Mouse (Mus musculus) stomach, postnatal 0 days (tissue): ENCODE data around the gene Npy. TPM values are rescaled to one million over a fixed set of nuclear protein-coding genes. Genes with fewer than 3 reads are reported as not detected.
A peak's percentile ranks its signal among the peaks of the same experiment; 100 is the strongest.

Experiments used
- ATAC-seq: fragments of 200-750 bp; cut with Nextera tagmentation; 2 replicates; pipeline ENCODE4 v1.8.0; 2017; ENCODE audit not compliant: low FRiP score, low TSS enrichment
- DNase-seq: peaks from one replicate; pipeline ENCODE4 v3.0.0-alpha.2; 2016; ENCODE audit warnings: low spot score
- H3K27ac ChIP-seq: fragments of 300-500 bp; sonication (generic); replicated peaks from 2 replicates; pipeline ENCODE4 v1.5.1; 2014; ENCODE audit warnings: mild to moderate bottlenecking, control low read depth
- H3K27me3 ChIP-seq: fragments of 300-500 bp; sonication (generic); 2 replicates; pipeline ENCODE4 v1.6.1; 2014; ENCODE audit warnings: low read length; ENCODE audit not compliant: control insufficient read depth, insufficient read depth
- H3K36me3 ChIP-seq: fragments of 300-500 bp; sonication (generic); 2 replicates; pipeline ENCODE4 v1.6.1; 2014; ENCODE audit warnings: low read length, mixed read lengths; ENCODE audit not compliant: control insufficient read depth, insufficient read depth
- H3K4me1 ChIP-seq: fragments of 300-500 bp; sonication (generic); replicated peaks from 2 replicates; pipeline ENCODE4 v1.6.1; 2014; ENCODE audit warnings: antibody characterized with exemption; ENCODE audit not compliant: control insufficient read depth, insufficient read depth
- H3K4me2 ChIP-seq: fragments of 300-500 bp; sonication (generic); replicated peaks from 2 replicates; pipeline ENCODE4 v1.6.1; 2014; ENCODE audit warnings: low read depth, mild to moderate bottlenecking, control low read depth, moderate library complexity
- H3K4me3 ChIP-seq: fragments of 300-500 bp; sonication (generic); 2 replicates; pipeline ENCODE4 v1.5.1; 2014; ENCODE audit warnings: low read depth, low read length, control low read depth
- H3K9ac ChIP-seq: fragments of 300-500 bp; sonication (generic); 2 replicates; pipeline ENCODE4 v1.6.1; 2014; ENCODE audit warnings: mild to moderate bottlenecking, low read length, control low read depth, mixed read lengths
- H3K9me3 ChIP-seq: fragments of 300-500 bp; sonication (generic); 2 replicates; pipeline ENCODE4 v1.6.1; 2016; ENCODE audit warnings: low read length; ENCODE audit not compliant: control insufficient read depth
- CTCF ChIP-seq: IDR thresholded peaks from 2 replicates; pipeline ENCODE4 v1.5.1; 2016; ENCODE audit warnings: antibody characterized with exemption, low read depth, mild to moderate bottlenecking, moderate library complexity
- EP300 ChIP-seq: optimal IDR thresholded peaks from 2 replicates; pipeline ENCODE3; 2016; ENCODE audit warnings: antibody characterized with exemption
- WGBS: fragments of 180-500 bp; shearing (Covaris S2); extraction: QIAGEN DNeasy Blood & Tissue Kit; methylation state at CpG from one replicate; pipeline ENCODE4 v1.1.7; 2014; 5-methylcytosine and 5-hydroxymethylcytosine counted together
- polyA plus RNA-seq: library from polyadenylated mRNA; unstranded; fragments of >200 nt; fragmentation: Nextera tagmentation; extraction: Ambion mirVana; gene quantifications from 2 replicates; pipeline ENCODE4 v1.2.1, GENCODE M21; 2015

Gene Npy
- polyA plus RNA-seq, 1 experiment from 2014 or later, result 4.5 TPM

GRCm38 (mm10) chr6:49817625-49818024 is 4.9 kb upstream of the Npy start:
- H3K27ac ChIP-seq, result no peak overlapping the region
- H3K27me3 ChIP-seq, result peaks cover 4% of the 10 kb centered on the region
- H3K36me3 ChIP-seq, result no peaks in the 10 kb centered on the region
- 0 out of 2 replicates have a peak, but pooled peaks cover 5% of the 10 kb centered on the region for H3K4me1 ChIP-seq
- WGBS, result 74% methylated on average over 6 of the region's 6 CpGs
- TF ChIP-seq EP300 (no peak), CTCF (no peak)
- DNase-seq (no peak), ATAC-seq (no peak)
- H3K4me3 ChIP-seq, result no peak overlapping the region
- no peak overlapping the region for H3K9ac ChIP-seq
- H3K4me2 ChIP-seq, result no peak overlapping the region
- no peaks in the 10 kb centered on the region for H3K9me3 ChIP-seq

- H3K4me2 ChIP-seq, result peak overlapping the region; percentile 66
- H3K4me3 ChIP-seq, result peak overlapping the region; percentile 40
- ATAC-seq (no peak), DNase-seq (no peak)
- H3K27me3 ChIP-seq, result peaks cover 11% of the 10 kb centered on the region
- H3K9ac ChIP-seq, result no peak overlapping the region
- TF ChIP-seq CTCF, result no peak
- TF ChIP-seq EP300, result no peak
- no peaks in the 10 kb centered on the region for H3K9me3 ChIP-seq
- H3K4me1 ChIP-seq, result 0 out of 2 replicates have a peak, but pooled peaks cover 5% of the 10 kb centered on the region
- under 1% methylated on average over 10 of the region's 10 CpGs for WGBS
- H3K27ac ChIP-seq, result no peak overlapping the region
- no peaks in the 10 kb centered on the region for H3K36me3 ChIP-seq
Observed at GRCm38 (mm10) chr6:49822871-49823230, 341 bp downstream of the Npy start.

GRCm38 (mm10) chr6:49823371-49823770 is 861 bp downstream of the Npy start:
- no peaks in the 10 kb centered on the region for H3K9me3 ChIP-seq
- no peaks in the 10 kb centered on the region for H3K36me3 ChIP-seq
- no peak overlapping the region for H3K4me2 ChIP-seq
- H3K4me3 ChIP-seq, result no peak overlapping the region
- 12% methylated on average over 15 of the region's 15 CpGs for WGBS
- H3K4me1 ChIP-seq, result 0 out of 2 replicates have a peak, but pooled peaks cover 5% of the 10 kb centered on the region
- TF ChIP-seq EP300, result no peak
- no peak for TF ChIP-seq CTCF
- H3K27me3 ChIP-seq, result peaks cover 11% of the 10 kb centered on the region
- ATAC-seq (no peak), DNase-seq (no peak)
- no peak overlapping the region for H3K9ac ChIP-seq
- H3K27ac ChIP-seq, result no peak overlapping the region

- peaks cover 11% of the 10 kb centered on the region for H3K27me3 ChIP-seq
- H3K4me2 ChIP-seq, result no peak overlapping the region
- DNase-seq (no peak), ATAC-seq (no peak)
- 0 out of 2 replicates have a peak, but pooled peaks cover 5% of the 10 kb centered on the region for H3K4me1 ChIP-seq
- no peak overlapping the region for H3K9ac ChIP-seq
- 14% methylated on average over 2 of the region's 2 CpGs for WGBS
- no peaks in the 10 kb centered on the region for H3K36me3 ChIP-seq
- H3K4me3 ChIP-seq, result no peak overlapping the region
- TF ChIP-seq CTCF (no peak), EP300 (no peak)
- H3K27ac ChIP-seq, result no peak overlapping the region
- H3K9me3 ChIP-seq, result no peaks in the 10 kb centered on the region
Observed at GRCm38 (mm10) chr6:49823821-49824220, 1.3 kb downstream of the Npy start.

GRCm38 (mm10) chr6:49831579-49831978 is 9.1 kb downstream of the Npy start:
- Histone ChIP-seq H3K4me3 (no peak overlapping the region), H3K27ac (no peak overlapping the region), H3K4me1 (no peaks in the 10 kb centered on the region), H3K27me3 (no peaks in the 10 kb centered on the region), H3K4me2 (no peak overlapping the region), H3K9me3 (no peaks in the 10 kb centered on the region), H3K36me3 (no peaks in the 10 kb centered on the region), H3K9ac (no peak overlapping the region)
- no peak for DNase-seq
- 61% methylated on average over 2 of the region's 2 CpGs for WGBS
- no peak for ATAC-seq
- TF ChIP-seq CTCF (no peak), EP300 (no peak)

- DNase-seq, result no peak
- Histone ChIP-seq H3K9me3 (no peaks in the 10 kb centered on the region), H3K9ac (no peak overlapping the region), H3K4me1 (no peaks in the 10 kb centered on the region), H3K27me3 (no peaks in the 10 kb centered on the region), H3K4me3 (no peak overlapping the region), H3K27ac (no peak overlapping the region), H3K4me2 (no peak overlapping the region), H3K36me3 (no peaks in the 10 kb centered on the region)
- TF ChIP-seq CTCF (no peak), EP300 (no peak)
- ATAC-seq, result no peak
- WGBS, result 53% methylated on average over 2 of the region's 2 CpGs
Observed at GRCm38 (mm10) chr6:49856830-49857229, 34.3 kb downstream of the Npy start.
